Mouse (Mus musculus): ENCODE data around the gene Grwd1. TPM values are rescaled to one million over a fixed set of nuclear protein-coding genes. Genes with fewer than 3 reads are reported as not detected.

Grwd1 gene
- polyA plus RNA-seq, 1 experiment: 1.1 TPM

- Histone ChIP-seq H3K36me3 (ENCODE audit: control insufficient read depth) (peaks cover 33% of the 10 kb centered on the region), H3K9me3 (ENCODE audit: control insufficient read depth, low read length) (no peaks in the 10 kb centered on the region), H3K4me1 (ENCODE audit: control insufficient read depth) (no peaks in the 10 kb centered on the region), H3K27me3 (ENCODE audit: control insufficient read depth) (peaks cover 6% of the 10 kb centered on the region; the same call in 1 of the 2 replicates), H3K4me3 (replicated peaks) (no peak overlapping the region)
- no peak for TF ChIP-seq TAL1 (IDR thresholded peaks at IDR 0.05; ENCODE audit: low read length)
- TF ChIP-seq GATA1 (IDR thresholded peaks at IDR 0.05; ENCODE audit: low read length): no peak
Measured at GRCm38 (mm10) chr7:45820913-45821312, 9.8 kb downstream of the Grwd1 start.

GRCm38 (mm10) chr7:45819843-45820242 is 10.9 kb downstream of the Grwd1 start:
- TF ChIP-seq GATA1 (IDR thresholded peaks at IDR 0.05; ENCODE audit: low read length) (no peak), TAL1 (IDR thresholded peaks at IDR 0.05; ENCODE audit: low read length) (no peak)
- Histone ChIP-seq H3K4me3 (replicated peaks) (no peak overlapping the region), H3K36me3 (ENCODE audit: control insufficient read depth) (peaks cover 22% of the 10 kb centered on the region), H3K9me3 (ENCODE audit: control insufficient read depth, low read length) (no peaks in the 10 kb centered on the region), H3K27me3 (ENCODE audit: control insufficient read depth) (peaks cover 6% of the 10 kb centered on the region; the same call in 1 of the 2 replicates), H3K4me1 (ENCODE audit: control insufficient read depth) (peaks cover 9% of the 10 kb centered on the region)

- Histone ChIP-seq H3K9me3 (ENCODE audit: control insufficient read depth, low read length) (no peaks in the 10 kb centered on the region), H3K27me3 (ENCODE audit: control insufficient read depth) (peaks cover 6% of the 10 kb centered on the region; the same call in 1 of the 2 replicates), H3K4me1 (ENCODE audit: control insufficient read depth) (peaks cover 32% of the 10 kb centered on the region), H3K36me3 (ENCODE audit: control insufficient read depth) (peaks cover 22% of the 10 kb centered on the region), H3K4me3 (replicated peaks) (no peak overlapping the region)
- TF ChIP-seq GATA1 (IDR thresholded peaks at IDR 0.05; ENCODE audit: low read length): no peak
- no peak for TF ChIP-seq TAL1 (IDR thresholded peaks at IDR 0.05; ENCODE audit: low read length)
Measured at GRCm38 (mm10) chr7:45815984-45816351, 14.8 kb downstream of the Grwd1 start.

- TF ChIP-seq GATA1 (IDR thresholded peaks at IDR 0.05; ENCODE audit: low read length) (no peak), TAL1 (IDR thresholded peaks at IDR 0.05; ENCODE audit: low read length) (no peak)
- peaks cover 6% of the 10 kb centered on the region; the same call in 1 of the 2 replicates for H3K27me3 ChIP-seq (ENCODE audit: control insufficient read depth)
- H3K4me1 ChIP-seq (ENCODE audit: control insufficient read depth): peaks cover 32% of the 10 kb centered on the region
- H3K4me3 ChIP-seq (replicated peaks): peak overlapping the region; percentile 92
- no peaks in the 10 kb centered on the region for H3K9me3 ChIP-seq (ENCODE audit: control insufficient read depth, low read length)
- peaks cover 27% of the 10 kb centered on the region for H3K36me3 ChIP-seq (ENCODE audit: control insufficient read depth)
Measured at GRCm38 (mm10) chr7:45815323-45815983, 15.3 kb downstream of the Grwd1 start.

GRCm38 (mm10) chr7:45814841-45815240 is 15.9 kb downstream of the Grwd1 start:
- TF ChIP-seq GATA1 (IDR thresholded peaks at IDR 0.05; ENCODE audit: low read length) (no peak), TAL1 (IDR thresholded peaks at IDR 0.05; ENCODE audit: low read length) (no peak)
- Histone ChIP-seq H3K27me3 (ENCODE audit: control insufficient read depth) (peaks cover 6% of the 10 kb centered on the region; the same call in 1 of the 2 replicates), H3K4me3 (replicated peaks) (peak overlapping the region; percentile 92), H3K36me3 (ENCODE audit: control insufficient read depth) (peaks cover 33% of the 10 kb centered on the region), H3K9me3 (ENCODE audit: control insufficient read depth, low read length) (no peaks in the 10 kb centered on the region), H3K4me1 (ENCODE audit: control insufficient read depth) (peaks cover 32% of the 10 kb centered on the region)

GRCm38 (mm10) chr7:45813787-45814779 is 16.7 kb downstream of the Grwd1 start, which contains the start of gene Cyth2:
Gene Cyth2 (minus strand): TSS chr7:45814581.
- Histone ChIP-seq H3K4me1 (ENCODE audit: control insufficient read depth) (peaks cover 32% of the 10 kb centered on the region), H3K27me3 (ENCODE audit: control insufficient read depth) (peaks cover 1% of the 10 kb centered on the region; the same call in 1 of the 2 replicates), H3K4me3 (replicated peaks) (peak within 1 kb of the TSS; percentile 92), H3K36me3 (ENCODE audit: control insufficient read depth) (peaks cover 41% of the 10 kb centered on the region), H3K9me3 (ENCODE audit: control insufficient read depth, low read length) (no peaks in the 10 kb centered on the region)
- TF ChIP-seq TAL1 (IDR thresholded peaks at IDR 0.05; ENCODE audit: low read length): no peak
- TF ChIP-seq GATA1 (IDR thresholded peaks at IDR 0.05; ENCODE audit: low read length): no peak

- no peaks in the 10 kb centered on the region for H3K27me3 ChIP-seq (ENCODE audit: control insufficient read depth)
- peak overlapping the region; percentile 92 for H3K4me3 ChIP-seq (replicated peaks)
- peaks cover 32% of the 10 kb centered on the region for H3K4me1 ChIP-seq (ENCODE audit: control insufficient read depth)
- no peak for TF ChIP-seq GATA1 (IDR thresholded peaks at IDR 0.05; ENCODE audit: low read length)
- no peak for TF ChIP-seq TAL1 (IDR thresholded peaks at IDR 0.05; ENCODE audit: low read length)
- H3K9me3 ChIP-seq (ENCODE audit: control insufficient read depth, low read length): no peaks in the 10 kb centered on the region
- H3K36me3 ChIP-seq (ENCODE audit: control insufficient read depth): peaks cover 53% of the 10 kb centered on the region
Measured at GRCm38 (mm10) chr7:45812921-45813320, 17.8 kb downstream of the Grwd1 start.

- Histone ChIP-seq H3K4me3 (replicated peaks) (no peak overlapping the region), H3K36me3 (ENCODE audit: control insufficient read depth) (peaks cover 72% of the 10 kb centered on the region), H3K9me3 (ENCODE audit: control insufficient read depth, low read length) (no peaks in the 10 kb centered on the region), H3K4me1 (ENCODE audit: control insufficient read depth) (peaks cover 20% of the 10 kb centered on the region), H3K27me3 (ENCODE audit: control insufficient read depth) (no peaks in the 10 kb centered on the region)
- TF ChIP-seq GATA1 (IDR thresholded peaks at IDR 0.05; ENCODE audit: low read length): no peak
- no peak for TF ChIP-seq TAL1 (IDR thresholded peaks at IDR 0.05; ENCODE audit: low read length)
Measured at GRCm38 (mm10) chr7:45809276-45810075, 21.3 kb downstream of the Grwd1 start.

Data from erythroblast, embryonic 14.5 days (primary cell).